Mouse (Mus musculus) limb, embryonic 14.5 days (tissue): ENCODE measurements around the gene Rnaseh2a. TPM values are rescaled to one million over a fixed set of nuclear protein-coding genes. Genes with fewer than 3 reads are reported as not detected.

ENCODE experiments used
- ATAC-seq: fragments of 200-750 bp; cut with Nextera tagmentation; 2 replicates; pipeline ENCODE4 v1.8.0; 2017; ENCODE audit warnings: low read depth, moderate number of reproducible peaks, moderate TSS enrichment; ENCODE audit not compliant: low FRiP score
- DNase-seq: peaks from one replicate; pipeline ENCODE4 v3.0.0-alpha.2; 2015; ENCODE audit warnings: low spot score
- H3K27ac ChIP-seq: fragments of 300-500 bp; sonication (generic); replicated peaks from 2 replicates; pipeline ENCODE4 v1.5.1; 2014; ENCODE audit warnings: low read depth, mild to moderate bottlenecking, low read length, moderate library complexity, mixed read lengths
- H3K27me3 ChIP-seq: fragments of 300-500 bp; sonication (generic); 2 replicates; pipeline ENCODE4 v1.6.1; 2014; ENCODE audit warnings: low read length, mixed read lengths; ENCODE audit not compliant: control insufficient read depth, insufficient read depth
- H3K36me3 ChIP-seq: fragments of 300-500 bp; sonication (generic); 2 replicates; pipeline ENCODE4 v1.6.1; 2014; ENCODE audit warnings: mild to moderate bottlenecking, low read length, moderate library complexity, mixed read lengths; ENCODE audit not compliant: control insufficient read depth, insufficient read depth
- H3K4me1 ChIP-seq: fragments of 300-500 bp; sonication (generic); 2 replicates; pipeline ENCODE4 v1.6.1; 2014; ENCODE audit warnings: antibody characterized with exemption, low read length, mixed read lengths; ENCODE audit not compliant: control insufficient read depth, insufficient read depth
- H3K4me2 ChIP-seq: fragments of 300-500 bp; sonication (generic); replicated peaks from 2 replicates; pipeline ENCODE4 v1.6.1; 2014; ENCODE audit warnings: low read depth, mild to moderate bottlenecking, low read length, moderate library complexity; ENCODE audit not compliant: severe bottlenecking
- H3K4me3 ChIP-seq: fragments of 300-500 bp; sonication (generic); replicated peaks from 2 replicates; pipeline ENCODE4 v1.5.1; 2014; ENCODE audit warnings: low read length
- H3K9ac ChIP-seq: fragments of 300-500 bp; sonication (generic); 2 replicates; pipeline ENCODE4 v1.6.1; 2014; ENCODE audit warnings: mild to moderate bottlenecking, low read depth, low read length, moderate library complexity; ENCODE audit not compliant: severe bottlenecking
- H3K9me3 ChIP-seq: fragments of 300-500 bp; sonication (generic); 2 replicates; pipeline ENCODE4 v1.6.1; 2016; ENCODE audit warnings: low read length; ENCODE audit not compliant: control insufficient read depth
- POLR2A ChIP-seq: fragments of 200-500 bp; IDR thresholded peaks from 2 replicates; pipeline ENCODE4 v1.8.0; 2012; ENCODE audit warnings: inconsistent platforms, mild to moderate bottlenecking, moderate library complexity, borderline replicate concordance; ENCODE audit not compliant: insufficient read depth, insufficient read length; ENCODE audit errors: extremely low read depth
- WGBS: fragments of 180-500 bp; shearing (Covaris S2); extraction: QIAGEN DNeasy Blood & Tissue Kit; methylation state at CpG from one replicate; pipeline ENCODE4 v1.1.7; 2014; 5-methylcytosine and 5-hydroxymethylcytosine counted together
- microRNA-seq: library from miRNA; unstranded; fragments of <30 nt; microRNA quantifications from one replicate; pipeline ENCODE4, GENCODE M21; 2016
- polyA plus RNA-seq, 2 experiments: library from polyadenylated mRNA; depleted of rRNA in 1 of 2; stranded (reverse) in 1 of 2; unstranded in 1 of 2; fragments of >200 nt; fragmentation: Nextera tagmentation in 1 of 2; extraction: Ambion mirVana in 1 of 2; gene quantifications; 2 replicates each; pipeline versions ENCODE4 v1.2.1 to v1.2.3; 2012 to 2014

Rnaseh2a gene
- polyA plus RNA-seq, 2 experiments: 60.8 to 90.8 TPM

GRCm38 (mm10) chr8:84907493-84907892 lies 62.1 kb downstream of the Rnaseh2a start:
- H3K4me3 ChIP-seq: no peak overlapping the region
- H3K27me3 ChIP-seq: peaks cover 12% of the 10 kb centered on the region
- DNase-seq (no peak), ATAC-seq (no peak)
- no peaks in the 10 kb centered on the region for H3K9me3 ChIP-seq
- 80% methylated on average over 8 of the region's 8 CpGs for WGBS
- H3K36me3 ChIP-seq: no peaks in the 10 kb centered on the region
- H3K27ac ChIP-seq: no peak overlapping the region
- TF ChIP-seq POLR2A: no peak
- H3K4me2 ChIP-seq: no peak overlapping the region
- peaks cover 13% of the 10 kb centered on the region for H3K4me1 ChIP-seq
- H3K9ac ChIP-seq: no peak overlapping the region

- DNase-seq: no peak
- H3K9ac ChIP-seq: no peak overlapping the region
- H3K9me3 ChIP-seq: no peaks in the 10 kb centered on the region
- no peaks in the 10 kb centered on the region for H3K36me3 ChIP-seq
- 90% methylated on average over 9 of the region's 9 CpGs for WGBS
- H3K27me3 ChIP-seq: peaks cover 7% of the 10 kb centered on the region
- ATAC-seq: no peak
- H3K4me3 ChIP-seq: no peak overlapping the region
- peaks cover 13% of the 10 kb centered on the region for H3K4me1 ChIP-seq
- no peak overlapping the region for H3K27ac ChIP-seq
- H3K4me2 ChIP-seq: no peak overlapping the region
- no peak for TF ChIP-seq POLR2A
Measured at GRCm38 (mm10) chr8:84907037-84907436, 62.5 kb downstream of the Rnaseh2a start.

Small RNAs within 50 kb of the gene (microRNA-seq; reads per million reads assigned to microRNA genes)
- gene Gm24197: not detected

Other genes starting within 250 kb of the Rnaseh2a start
- 4.3 and 4.8 TPM in 2 replicates for gene G430095P16Rik, start 246.8 kb downstream of the Rnaseh2a start, polyA plus RNA-seq (2012; rRNA removed)
- gene G430095P16Rik, start 246.8 kb downstream of the Rnaseh2a start, polyA plus RNA-seq (2014; fragmentation: Nextera tagmentation; extraction: Ambion mirVana): 5.7 and 6.0 TPM in 2 replicates
- gene Nfix, start 169.4 kb downstream of the Rnaseh2a start, polyA plus RNA-seq (2012; rRNA removed): 81.2 and 97.7 TPM in 2 replicates
- 100 and 108 TPM in 2 replicates for gene Nfix, start 169.4 kb downstream of the Rnaseh2a start, polyA plus RNA-seq (2014; fragmentation: Nextera tagmentation; extraction: Ambion mirVana)
- gene Dand5, start 146.9 kb downstream of the Rnaseh2a start, polyA plus RNA-seq (2012; rRNA removed): 5.7 and 5.9 TPM in 2 replicates
- gene Dand5, start 146.9 kb downstream of the Rnaseh2a start, polyA plus RNA-seq (2014; fragmentation: Nextera tagmentation; extraction: Ambion mirVana): 6.4 and 6.9 TPM in 2 replicates
- gene Gadd45gip1, start 138.2 kb downstream of the Rnaseh2a start, polyA plus RNA-seq (2012; rRNA removed): 39.8 and 45.6 TPM in 2 replicates
- 43.2 and 44.9 TPM in 2 replicates for gene Gadd45gip1, start 138.2 kb downstream of the Rnaseh2a start, polyA plus RNA-seq (2014; fragmentation: Nextera tagmentation; extraction: Ambion mirVana)
- gene Rad23a, start 129.1 kb downstream of the Rnaseh2a start, polyA plus RNA-seq (2012; rRNA removed): 82.0 and 82.4 TPM in 2 replicates
- 104 and 109 TPM in 2 replicates for gene Rad23a, start 129.1 kb downstream of the Rnaseh2a start, polyA plus RNA-seq (2014; fragmentation: Nextera tagmentation; extraction: Ambion mirVana)
- 575 and 831 TPM in 2 replicates for gene Calr, start 122.8 kb downstream of the Rnaseh2a start, polyA plus RNA-seq (2012; rRNA removed)
- 802 and 827 TPM in 2 replicates for gene Calr, start 122.8 kb downstream of the Rnaseh2a start, polyA plus RNA-seq (2014; fragmentation: Nextera tagmentation; extraction: Ambion mirVana)
- gene Farsa, start 112.8 kb downstream of the Rnaseh2a start, polyA plus RNA-seq (2012; rRNA removed): 105 and 123 TPM in 2 replicates
- gene Farsa, start 112.8 kb downstream of the Rnaseh2a start, polyA plus RNA-seq (2014; fragmentation: Nextera tagmentation; extraction: Ambion mirVana): 78.4 and 81.2 TPM in 2 replicates
- gene Syce2, start 97.7 kb downstream of the Rnaseh2a start, polyA plus RNA-seq (2012; rRNA removed): 30.5 and 36.9 TPM in 2 replicates
- 75.3 and 78.4 TPM in 2 replicates for gene Syce2, start 97.7 kb downstream of the Rnaseh2a start, polyA plus RNA-seq (2014; fragmentation: Nextera tagmentation; extraction: Ambion mirVana)
- 45.8 and 58.9 TPM in 2 replicates for gene Gcdh, start 75.8 kb downstream of the Rnaseh2a start, polyA plus RNA-seq (2012; rRNA removed)
- 29.8 and 34.5 TPM in 2 replicates for gene Gcdh, start 75.8 kb downstream of the Rnaseh2a start, polyA plus RNA-seq (2014; fragmentation: Nextera tagmentation; extraction: Ambion mirVana)
- 2.5 and 3.0 TPM in 2 replicates for gene Klf1, start 67.8 kb downstream of the Rnaseh2a start, polyA plus RNA-seq (2012; rRNA removed)
- 1.4 and 2.0 TPM in 2 replicates for gene Klf1, start 67.8 kb downstream of the Rnaseh2a start, polyA plus RNA-seq (2014; fragmentation: Nextera tagmentation; extraction: Ambion mirVana)
- gene Dnase2a, start 61.2 kb downstream of the Rnaseh2a start, polyA plus RNA-seq (2012; rRNA removed): 18.5 and 20.5 TPM in 2 replicates
- 13.8 and 15.4 TPM in 2 replicates for gene Dnase2a, start 61.2 kb downstream of the Rnaseh2a start, polyA plus RNA-seq (2014; fragmentation: Nextera tagmentation; extraction: Ambion mirVana)
- gene Mast1, start 32.4 kb downstream of the Rnaseh2a start, polyA plus RNA-seq (2012; rRNA removed): 0.36 and 0.50 TPM in 2 replicates
- 0.15 and 0.32 TPM in 2 replicates for gene Mast1, start 32.4 kb downstream of the Rnaseh2a start, polyA plus RNA-seq (2014; fragmentation: Nextera tagmentation; extraction: Ambion mirVana)
- not detected in 2 replicates for gene Rtbdn, start 22.8 kb downstream of the Rnaseh2a start, polyA plus RNA-seq (2012; rRNA removed)
- gene Rtbdn, start 22.8 kb downstream of the Rnaseh2a start, polyA plus RNA-seq (2014; fragmentation: Nextera tagmentation; extraction: Ambion mirVana): not detected in 2 replicates
- gene Gm49661, start 334 bp downstream of the Rnaseh2a start, polyA plus RNA-seq (2012; rRNA removed): 2.0 TPM in 1 of 2 replicates, not detected in the other
- not detected in 2 replicates for gene Gm49661, start 334 bp downstream of the Rnaseh2a start, polyA plus RNA-seq (2014; fragmentation: Nextera tagmentation; extraction: Ambion mirVana)
- 387 and 405 TPM in 2 replicates for gene Prdx2, start 180 bp downstream of the Rnaseh2a start, polyA plus RNA-seq (2012; rRNA removed)
- gene Prdx2, start 180 bp downstream of the Rnaseh2a start, polyA plus RNA-seq (2014; fragmentation: Nextera tagmentation; extraction: Ambion mirVana): 839 and 877 TPM in 2 replicates
- gene Junb, start 9.0 kb upstream of the Rnaseh2a start, polyA plus RNA-seq (2012; rRNA removed): 11.3 and 16.4 TPM in 2 replicates
- gene Junb, start 9.0 kb upstream of the Rnaseh2a start, polyA plus RNA-seq (2014; fragmentation: Nextera tagmentation; extraction: Ambion mirVana): 16.9 and 18.0 TPM in 2 replicates
- gene Hook2, start 20.8 kb upstream of the Rnaseh2a start, polyA plus RNA-seq (2012; rRNA removed): 15.1 and 17.7 TPM in 2 replicates
- 17.4 and 18.1 TPM in 2 replicates for gene Hook2, start 20.8 kb upstream of the Rnaseh2a start, polyA plus RNA-seq (2014; fragmentation: Nextera tagmentation; extraction: Ambion mirVana)
- 0.08 and 0.15 TPM in 2 replicates for gene Best2, start 44.8 kb upstream of the Rnaseh2a start, polyA plus RNA-seq (2012; rRNA removed)
- not detected in 2 replicates for gene Best2, start 44.8 kb upstream of the Rnaseh2a start, polyA plus RNA-seq (2014; fragmentation: Nextera tagmentation; extraction: Ambion mirVana)
- 173 and 207 TPM in 2 replicates for gene Asna1, start 55.5 kb upstream of the Rnaseh2a start, polyA plus RNA-seq (2012; rRNA removed)
- 95.0 and 98.0 TPM in 2 replicates for gene Asna1, start 55.5 kb upstream of the Rnaseh2a start, polyA plus RNA-seq (2014; fragmentation: Nextera tagmentation; extraction: Ambion mirVana)
- gene Trir, start 57.1 kb upstream of the Rnaseh2a start, polyA plus RNA-seq (2012; rRNA removed): 163 and 168 TPM in 2 replicates
- gene Trir, start 57.1 kb upstream of the Rnaseh2a start, polyA plus RNA-seq (2014; fragmentation: Nextera tagmentation; extraction: Ambion mirVana): 135 and 156 TPM in 2 replicates
- gene Tnpo2, start 67.1 kb upstream of the Rnaseh2a start, polyA plus RNA-seq (2012; rRNA removed): 89.9 and 112 TPM in 2 replicates
- gene Tnpo2, start 67.1 kb upstream of the Rnaseh2a start, polyA plus RNA-seq (2014; fragmentation: Nextera tagmentation; extraction: Ambion mirVana): 16.9 and 18.0 TPM in 2 replicates
- 51.0 and 73.3 TPM in 2 replicates for gene Fbxw9, start 90.3 kb upstream of the Rnaseh2a start, polyA plus RNA-seq (2012; rRNA removed)
- 28.6 and 30.5 TPM in 2 replicates for gene Fbxw9, start 90.3 kb upstream of the Rnaseh2a start, polyA plus RNA-seq (2014; fragmentation: Nextera tagmentation; extraction: Ambion mirVana)
- gene Gm5741, start 98.2 kb upstream of the Rnaseh2a start, polyA plus RNA-seq (2012; rRNA removed): 0.99 TPM in 1 of 2 replicates, not detected in the other
- 0.74 and 1.6 TPM in 2 replicates for gene Gm5741, start 98.2 kb upstream of the Rnaseh2a start, polyA plus RNA-seq (2014; fragmentation: Nextera tagmentation; extraction: Ambion mirVana)
- gene Dhps, start 102.0 kb upstream of the Rnaseh2a start, polyA plus RNA-seq (2012; rRNA removed): 44.9 and 46.9 TPM in 2 replicates
- 46.1 and 47.7 TPM in 2 replicates for gene Dhps, start 102.0 kb upstream of the Rnaseh2a start, polyA plus RNA-seq (2014; fragmentation: Nextera tagmentation; extraction: Ambion mirVana)
- gene Wdr83os, start 111.0 kb upstream of the Rnaseh2a start, polyA plus RNA-seq (2012; rRNA removed): 87.2 and 112 TPM in 2 replicates
- gene Wdr83os, start 111.0 kb upstream of the Rnaseh2a start, polyA plus RNA-seq (2014; fragmentation: Nextera tagmentation; extraction: Ambion mirVana): 138 and 139 TPM in 2 replicates
- gene Wdr83, start 111.5 kb upstream of the Rnaseh2a start, polyA plus RNA-seq (2012; rRNA removed): 53.2 and 58.4 TPM in 2 replicates
- 36.8 and 38.4 TPM in 2 replicates for gene Wdr83, start 111.5 kb upstream of the Rnaseh2a start, polyA plus RNA-seq (2014; fragmentation: Nextera tagmentation; extraction: Ambion mirVana)
- gene Man2b1, start 113.5 kb upstream of the Rnaseh2a start, polyA plus RNA-seq (2012; rRNA removed): 46.7 and 54.1 TPM in 2 replicates
- 32.9 and 34.2 TPM in 2 replicates for gene Man2b1, start 113.5 kb upstream of the Rnaseh2a start, polyA plus RNA-seq (2014; fragmentation: Nextera tagmentation; extraction: Ambion mirVana)
- gene Zfp791, start 153.3 kb upstream of the Rnaseh2a start, polyA plus RNA-seq (2012; rRNA removed): 1.8 and 2.4 TPM in 2 replicates
- gene Zfp791, start 153.3 kb upstream of the Rnaseh2a start, polyA plus RNA-seq (2014; fragmentation: Nextera tagmentation; extraction: Ambion mirVana): 0.77 and 1.8 TPM in 2 replicates
- gene Cks1brt, start 182.2 kb upstream of the Rnaseh2a start, polyA plus RNA-seq (2012; rRNA removed): not detected in 2 replicates
- gene Cks1brt, start 182.2 kb upstream of the Rnaseh2a start, polyA plus RNA-seq (2014; fragmentation: Nextera tagmentation; extraction: Ambion mirVana): not detected in 2 replicates